Mouse (Mus musculus) cortical plate, adult 2 months (tissue): ENCODE results near the gene Idua.

ENCODE experiments used
- CTCF ChIP-seq: fragments of 200-500 bp; IDR thresholded peaks from 2 replicates; pipeline ENCODE4 v1.5.1; 2011; ENCODE audit warnings: mild to moderate bottlenecking, control low read depth, low read length; ENCODE audit not compliant: insufficient read depth; ENCODE audit errors: extremely low read depth
- POLR2A ChIP-seq: fragments of 200-500 bp; IDR thresholded peaks from 2 replicates; pipeline ENCODE4 v1.6.1; 2011; ENCODE audit warnings: mild to moderate bottlenecking, low read length, control low read depth; ENCODE audit not compliant: insufficient read depth; ENCODE audit errors: extremely low read depth

DNA sequence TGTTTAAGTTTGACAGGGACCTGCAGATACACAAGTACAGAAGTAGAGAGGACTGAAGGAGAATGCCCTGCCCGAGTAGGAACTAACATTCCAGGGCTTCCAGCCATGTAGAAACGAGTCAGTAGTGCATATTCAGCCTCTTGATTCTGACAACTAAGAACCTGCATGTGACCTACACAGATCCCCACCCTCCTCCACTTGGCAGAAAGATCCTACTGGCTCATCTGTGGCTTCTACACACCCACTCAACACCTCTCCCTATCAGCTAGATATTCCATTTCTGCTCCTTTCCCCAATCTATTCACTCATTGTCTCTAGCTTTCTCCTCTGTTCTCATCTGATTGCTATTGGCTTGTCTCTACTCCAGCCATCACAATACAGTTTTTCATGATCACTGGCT, 38.3 kb upstream of the Idua start:
- TF ChIP-seq CTCF (no peak), POLR2A (no peak)
